Comparison of ENCODE assay signal across 8 mouse cellular contexts in genomic region chr14:121059266-121059665, GRCm38 (mm10). TPM values are rescaled to one million over a fixed set of nuclear protein-coding genes. Genes with fewer than 3 reads are reported as not detected.
A peak's percentile ranks its signal among the peaks of the same experiment; 100 is the strongest.
DNase-seq lines count a peak whose midpoint lies in the region; ATAC-seq lines count a peak whose summit lies in the region.

No protein-coding gene starts in this region.

- H3K4me3 ChIP-seq in forebrain, embryonic 10.5 days, result no peak overlapping the region
- no peak overlapping the region for H3K4me3 ChIP-seq in forebrain, embryonic 12.5 days (replicated peaks)

- H3K27me3 ChIP-seq in forebrain, embryonic 10.5 days (ENCODE audit: poor library complexity, severe bottlenecking), result peaks cover 3% of the 10 kb centered on the region; the same call in 1 of the 2 replicates
- no peaks in the 10 kb centered on the region for H3K27me3 ChIP-seq in forebrain, embryonic 12.5 days

- no peaks in the 10 kb centered on the region for H3K9me3 ChIP-seq in forebrain, embryonic 10.5 days
- no peaks in the 10 kb centered on the region for H3K9me3 ChIP-seq in forebrain, embryonic 12.5 days

- DNase-seq in forebrain, embryonic 10.5 days (ENCODE audit: extremely low spot score, low spot score), result no peak
- peak; percentile 60 for DNase-seq in brain, adult 2 months (ENCODE audit: low read depth, low spot score)
- DNase-seq in gastrocnemius, postnatal 4 days (ENCODE audit: low spot score in 2 of 2), result peak; percentile 33 to 77
- peak; percentile 73 for DNase-seq in kidney, adult 9 months
- no peak for DNase-seq in spleen, postnatal 36 days (ENCODE audit: low spot score in 2 of 2)
- DNase-seq in B cell, adult 2 months, result no peak

- peak overlapping the region; percentile 45; the same call in 1 of the 2 replicates for H3K27ac ChIP-seq in forebrain, embryonic 10.5 days
- no peak overlapping the region for H3K27ac ChIP-seq in forebrain, embryonic 12.5 days

- 40% methylated on average over 10 of the region's 10 CpGs for WGBS in forebrain, embryonic 10.5 days
- WGBS in forebrain, embryonic 12.5 days, result 51% methylated on average over 10 of the region's 10 CpGs

- no peak overlapping the region for H3K9ac ChIP-seq in forebrain, embryonic 12.5 days

- H3K4me1 ChIP-seq in forebrain, embryonic 10.5 days, result peaks cover 94% of the 10 kb centered on the region
- peaks cover 54% of the 10 kb centered on the region for H3K4me1 ChIP-seq in forebrain, embryonic 12.5 days

- H3K36me3 ChIP-seq in forebrain, embryonic 10.5 days (replicated peaks), result peaks cover 11% of the 10 kb centered on the region
- H3K36me3 ChIP-seq in forebrain, embryonic 12.5 days (replicated peaks), result no peaks in the 10 kb centered on the region

- ATAC-seq in forebrain, embryonic 12.5 days (ENCODE audit: low FRiP score), result no peak
- no peak for ATAC-seq in CD4-positive, CD25-positive, alpha-beta regulatory T cell, adult 4 months

- H3K4me2 ChIP-seq in forebrain, embryonic 12.5 days, result no peak overlapping the region

RNA-seq across cellular contexts. Expression of gene Farp1, which starts 24.3 kb away (rescaled TPM):
- polyA plus RNA-seq in forebrain, embryonic 10.5 days (2016; fragmentation: Nextera tagmentation; extraction: Ambion mirVana), result 21.7 and 22.9 TPM in 2 replicates
- 24.6 and 27.9 TPM in 2 replicates for polyA plus RNA-seq in forebrain, embryonic 12.5 days (2016; fragmentation: Nextera tagmentation; extraction: Ambion mirVana)
- 10 to 100 TPM; 64.2 to 65.8 TPM for total RNA-seq in gastrocnemius, postnatal 4 days (2021)
- 1 to 10 TPM; 3.0 to 3.5 TPM for polyA plus RNA-seq in CD4-positive, CD25-positive, alpha-beta regulatory T cell, adult 4 months (2017; shearing (Covaris generic))

Comparison
In these comparisons a context has a peak if more than half of its experiments do, and no peak if none do; other contexts are left out.
1. DNase-seq: peak in brain, adult 2 months (single experiment), gastrocnemius, postnatal 4 days (2 of 2) and kidney, adult 9 months (single experiment); none in forebrain, embryonic 10.5 days (single experiment), spleen, postnatal 36 days (0 of 2) and B cell, adult 2 months (0 of 2).